Mouse (Mus musculus) erythroblast, embryonic 14.5 days (primary cell): Measurements from ENCODE around the gene Irf2.

Experiments used
- GATA1 ChIP-seq: IDR thresholded peaks from 2 replicates; pipeline ENCODE4 v1.6.1; 2012; ENCODE audit warnings: low read length, inconsistent platforms, mixed read lengths
- TAL1 ChIP-seq: IDR thresholded peaks from 3 replicates; pipeline ENCODE4 v1.6.1; 2012; ENCODE audit warnings: low read length, inconsistent platforms, mixed read lengths

DNA sequence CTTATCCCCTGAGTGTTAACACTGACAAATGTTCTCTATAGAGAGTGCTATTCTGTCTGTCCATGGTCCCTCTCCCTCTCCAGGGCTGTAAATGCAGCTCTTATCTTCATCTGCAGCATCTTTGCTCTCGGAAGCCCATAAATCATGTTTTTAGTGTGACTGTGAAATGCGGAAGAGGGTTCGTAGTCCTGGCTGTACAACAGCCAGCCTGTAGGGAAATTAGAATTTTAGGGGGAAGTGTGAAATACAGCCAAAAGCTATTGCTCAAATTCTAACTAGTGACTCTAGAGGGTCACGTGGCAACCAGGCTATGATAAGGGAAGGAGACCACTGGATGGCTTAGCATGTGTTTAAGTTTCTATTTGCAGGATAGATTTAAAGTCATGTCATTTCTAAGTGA lies 112.0 kb downstream of the Irf2 start:
- TF ChIP-seq GATA1 (no peak), TAL1 (no peak)
